Mouse (Mus musculus) MEL (cell line): ENCODE measurements around the gene Unc5cl.

ENCODE experiments used
- CHD1 ChIP-seq: IDR thresholded peaks from 2 replicates; pipeline ENCODE4 v1.6.1; 2012; ENCODE audit warnings: low read depth, mild to moderate bottlenecking, inconsistent platforms, low read length, improper control_type of control experiment
- E2F4 ChIP-seq: IDR thresholded peaks from 2 replicates; pipeline ENCODE4 v1.6.1; 2011; ENCODE audit warnings: low read depth, low read length, improper control_type of control experiment, borderline replicate concordance
- POLR2A ChIP-seq, 2 experiments: IDR thresholded peaks; 2 replicates each; pipeline ENCODE4 v1.6.1; 2011 to 2012; ENCODE audit warnings: low read length in 2 of 2, mild to moderate bottlenecking in 2 of 2, control low read depth in 1 of 2, improper control_type of control experiment in 1 of 2, low read depth in 1 of 2, moderate library complexity in 1 of 2; ENCODE audit not compliant: control insufficient read depth in 1 of 2, insufficient read depth in 1 of 2, poor library complexity in 1 of 2
- USF2 ChIP-seq, 2 experiments: IDR thresholded peaks; 2 replicates each; pipeline ENCODE4 v1.6.1; 2011 to 2012; ENCODE audit warnings: improper control_type of control experiment in 2 of 2, low read length in 2 of 2, borderline replicate concordance in 1 of 2, inconsistent platforms in 1 of 2, low read depth in 1 of 2, mild to moderate bottlenecking in 1 of 2; ENCODE audit not compliant: insufficient read depth in 1 of 2

- no peak for TF ChIP-seq E2F4
- TF ChIP-seq CHD1, result no peak
- no peak for TF ChIP-seq POLR2A (IDR thresholded peaks at IDR 0.05; ENCODE audit: control insufficient read depth in 1 of 2, insufficient read depth in 1 of 2, low read depth in 1 of 2, low read length in 2 of 2, poor library complexity in 1 of 2)
- TF ChIP-seq USF2 (IDR thresholded peaks at IDR 0.05; ENCODE audit: borderline replicate concordance in 1 of 2, insufficient read depth in 1 of 2, low read depth in 1 of 2, low read length in 2 of 2), result no peak
These were observed 1.2 kb upstream of the Unc5cl start for GRCm38 (mm10) chr17:48453489-48453888.
